Mouse (Mus musculus): ENCODE data around the gene B3galt2. TPM values are rescaled to one million over a fixed set of nuclear protein-coding genes. Genes with fewer than 3 reads are reported as not detected.
A peak's percentile ranks its signal among the peaks of the same experiment; 100 is the strongest.

The B3galt2 gene
- total and polyA plus RNA-seq, 3 experiments = 0.01 to 0.04 TPM; not detected in 1

DNA sequence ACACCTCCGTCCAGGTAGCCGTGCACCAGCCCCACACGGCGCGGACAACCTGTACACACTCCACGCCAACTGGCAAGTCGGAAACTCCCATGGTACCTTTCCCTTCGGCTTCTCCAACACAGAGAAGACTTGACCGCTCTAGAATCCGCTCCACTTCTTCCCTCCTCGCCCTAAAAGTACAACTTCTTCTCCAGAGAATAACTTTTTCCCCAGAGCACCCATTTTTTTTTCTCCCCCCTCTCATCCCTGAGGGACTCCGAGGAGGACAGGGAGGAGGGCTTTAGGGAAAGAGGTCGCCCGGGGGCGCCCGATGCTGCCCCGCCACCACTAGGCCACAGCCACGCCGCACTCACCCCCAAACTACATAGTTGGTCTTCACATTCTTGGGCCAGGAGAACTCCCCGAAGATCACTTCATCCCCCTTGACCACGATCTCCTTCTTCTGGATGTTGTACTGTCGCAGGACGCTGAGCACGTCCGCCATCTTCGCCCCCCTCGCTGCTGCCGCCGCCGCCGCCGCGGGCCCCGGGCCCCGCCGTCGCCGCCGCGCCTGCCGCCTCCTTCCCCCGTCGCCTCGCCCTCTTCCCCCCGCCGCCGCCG is 61.8 kb downstream of the B3galt2 start (continued):
- no peak for TF ChIP-seq ZKSCAN1 (IDR thresholded peaks at IDR 0.05; ENCODE audit: low read depth, low read length)
- TF ChIP-seq MAFK (IDR thresholded peaks at IDR 0.05; ENCODE audit: borderline replicate concordance, low read depth, low read length) = no peak
- TF ChIP-seq ELF1 (IDR thresholded peaks at IDR 0.05; ENCODE audit: low read depth, low read length) = no peak
- TF ChIP-seq CHD2 (IDR thresholded peaks at IDR 0.05; ENCODE audit: low read length) = no peak
- no peak for TF ChIP-seq BHLHE40 (IDR thresholded peaks at IDR 0.05; ENCODE audit: borderline replicate concordance, low read depth, low read length)
- no peak for TF ChIP-seq ETS1 (IDR thresholded peaks at IDR 0.05; ENCODE audit: low read depth, low read length)
- TF ChIP-seq ZC3H11A (IDR thresholded peaks at IDR 0.05; ENCODE audit: low read depth, low read length) = no peak
- peak; percentile 56; the same call in 1 of the 2 replicates for TF ChIP-seq MXI1 (IDR thresholded peaks at IDR 0.05; ENCODE audit: low read depth, low read length)
- no peak for TF ChIP-seq RCOR1 (IDR thresholded peaks at IDR 0.05; ENCODE audit: low read depth, low read length)

DNA sequence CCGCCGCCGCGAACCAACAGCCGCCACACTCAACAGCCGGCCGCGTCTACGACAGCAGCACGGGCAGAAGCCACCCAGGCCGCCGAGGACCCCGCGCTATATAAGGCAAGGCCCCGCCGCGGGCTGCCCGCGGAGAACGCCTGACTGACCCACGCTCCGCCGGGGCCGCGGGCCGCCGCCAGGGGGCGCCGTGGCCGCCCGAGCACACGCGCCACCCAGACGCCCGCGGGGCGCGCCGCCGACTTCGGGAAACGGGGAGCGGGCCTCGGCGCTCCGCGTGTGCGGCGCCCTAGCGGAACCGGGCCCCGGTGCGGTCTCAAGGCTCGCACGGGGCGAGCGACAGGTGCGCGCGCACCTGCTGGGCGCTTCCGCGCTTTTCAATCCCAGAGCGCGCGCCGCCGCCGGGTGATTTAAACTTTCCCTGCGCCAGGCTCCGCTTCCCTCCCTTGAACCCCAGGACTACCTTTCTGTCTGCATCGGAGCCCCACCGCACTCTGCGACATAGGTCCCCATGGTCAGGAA is 62.3 kb downstream of the B3galt2 start, which contains the start of gene Cdc73:
Gene Cdc73, minus strand, starts transcription at position 153 of the 522 bp plus-strand sequence.
- Histone ChIP-seq H3K79me2 (ENCODE audit: control insufficient read depth, insufficient read depth, low read length, poor library complexity) (peaks cover 37% of the 10 kb centered on the region), H3K4me1 (ENCODE audit: control insufficient read depth in 1 of 2, insufficient read depth in 2 of 2, low read length in 2 of 2) (peaks cover 0 to 4% of the 10 kb centered on the region in 2 experiments; a peak in 1 of 4 replicates), H3K4me3 (ENCODE audit: control insufficient read depth in 1 of 2, insufficient read depth in 1 of 2, low read depth in 2 of 2, low read length in 2 of 2) (peak within 1 kb of the TSS; percentile 90 to 97), H3K9ac (ENCODE audit: control insufficient read depth, low read depth, low read length, poor library complexity, severe bottlenecking) (peak within 1 kb of the TSS; percentile 93), H3K27me3 (ENCODE audit: control insufficient read depth in 1 of 2, insufficient read depth in 2 of 2, low read length in 2 of 2) (no peaks in the 10 kb centered on the region), H3K27ac (ENCODE audit: control insufficient read depth, low read depth, low read length) (peak within 1 kb of the TSS; percentile 78), H3K9me3 (replicated peaks; ENCODE audit: insufficient read depth, low read length) (no peaks in the 10 kb centered on the region), H3K36me3 (ENCODE audit: control insufficient read depth in 1 of 2, insufficient read depth in 2 of 2, low read length in 2 of 2) (peaks cover 8 to 15% of the 10 kb centered on the region in 2 experiments)
- TF ChIP-seq E2F4 (IDR thresholded peaks at IDR 0.05; ENCODE audit: borderline replicate concordance, low read depth, low read length) (no peak), USF1 (IDR thresholded peaks at IDR 0.05; ENCODE audit: low read depth, low read length) (0 out of 2 replicates have a peak, but pooled peaks have one; percentile 18), CTCF (IDR thresholded peaks at IDR 0.05 in 2 of 3, conservative IDR thresholded peaks at IDR 0.05 in 1 of 3; ENCODE audit: control insufficient read depth in 1 of 3, insufficient read depth in 1 of 3, low read depth in 2 of 3, low read length in 3 of 3, poor library complexity in 1 of 3, severe bottlenecking in 1 of 3) (peak in 2 of 3 experiments; percentile 83 to 84; a peak in 5 of 6 replicates), POLR2A (IDR thresholded peaks at IDR 0.05; ENCODE audit: control insufficient read depth in 1 of 2, insufficient read depth in 1 of 2, low read depth in 1 of 2, low read length in 2 of 2, poor library complexity in 1 of 2) (peak; percentile 70 to 87), SIN3A (IDR thresholded peaks at IDR 0.05; ENCODE audit: low read length) (no peak; the same call in 1 of the 2 replicates), NRF1 (IDR thresholded peaks at IDR 0.05; ENCODE audit: insufficient read depth, low read depth, low read length, poor library complexity, severe bottlenecking) (peak; percentile 58; the same call in 1 of the 2 replicates), HCFC1 (IDR thresholded peaks at IDR 0.05; ENCODE audit: low read depth, low read length) (peak; percentile 78), MXI1 (IDR thresholded peaks at IDR 0.05; ENCODE audit: low read depth, low read length) (peak; percentile 65), MEF2A (IDR thresholded peaks at IDR 0.05; ENCODE audit: extremely low read depth, insufficient replicate concordance, low read depth, low read length, poor library complexity, severe bottlenecking) (0 out of 2 replicates have a peak, but pooled peaks have one; percentile 1), BHLHE40 (IDR thresholded peaks at IDR 0.05; ENCODE audit: borderline replicate concordance, low read depth, low read length) (no peak), ELF1 (IDR thresholded peaks at IDR 0.05; ENCODE audit: low read depth, low read length) (peak; percentile 14; the same call in 1 of the 2 replicates), NELFE (IDR thresholded peaks at IDR 0.05; ENCODE audit: low read depth, low read length) (peak; percentile 67), TBP (IDR thresholded peaks at IDR 0.05; ENCODE audit: low read depth, low read length) (peak; percentile 73), RAD21 (IDR thresholded peaks at IDR 0.05; ENCODE audit: low read depth, low read length) (peak; percentile 24), ZMIZ1 (IDR thresholded peaks at IDR 0.05; ENCODE audit: low read depth, low read length) (peak; percentile 90), ETS1 (IDR thresholded peaks at IDR 0.05; ENCODE audit: low read depth, low read length) (0 out of 2 replicates have a peak, but pooled peaks have one; percentile 12), EP300 (IDR thresholded peaks at IDR 0.05; ENCODE audit: low read depth in 1 of 2, low read length in 2 of 2) (0 out of 4 replicates have a peak, but pooled peaks of 1 of the 2 experiments have one; percentile 1), USF2 (IDR thresholded peaks at IDR 0.05; ENCODE audit: borderline replicate concordance in 1 of 2, insufficient read depth in 1 of 2, low read depth in 1 of 2, low read length in 2 of 2) (no peak), UBTF (IDR thresholded peaks at IDR 0.05; ENCODE audit: borderline replicate concordance, insufficient read depth, low read depth, low read length) (no peak; the same call in 1 of the 2 replicates), TCF12 (IDR thresholded peaks at IDR 0.05; ENCODE audit: low read depth, low read length) (peak; percentile 52; the same call in 1 of the 2 replicates), MAFK (IDR thresholded peaks at IDR 0.05; ENCODE audit: borderline replicate concordance, low read depth, low read length) (no peak), JUND (IDR thresholded peaks at IDR 0.05; ENCODE audit: low read depth, low read length) (no peak), SMC3 (IDR thresholded peaks at IDR 0.05; ENCODE audit: low read depth, low read length) (peak; percentile 56), MAX (IDR thresholded peaks at IDR 0.05; ENCODE audit: low read length) (peak; percentile 94), MAZ (IDR thresholded peaks at IDR 0.05; ENCODE audit: low read depth, low read length) (peak; percentile 59; the same call in 1 of the 2 replicates), POLR2AphosphoS2 (IDR thresholded peaks at IDR 0.05; ENCODE audit: low read length) (peak; percentile 81)
- peak; percentile 88 for DNase-seq (ENCODE audit: low read depth, low spot score)
